Mouse (Mus musculus) olfactory bulb, adult 2 months (tissue): ENCODE measurements around the gene Tmc8.

Source experiments
- CTCF ChIP-seq: fragments of 200-500 bp; IDR thresholded peaks from 2 replicates; pipeline ENCODE4 v1.5.1; 2012; ENCODE audit warnings: low read depth, mild to moderate bottlenecking, low read length, moderate library complexity; ENCODE audit not compliant: insufficient read depth
- POLR2A ChIP-seq: fragments of 200-500 bp; IDR thresholded peaks from 2 replicates; pipeline ENCODE4 v1.6.1; 2012; ENCODE audit warnings: mild to moderate bottlenecking, low read depth, low read length, moderate library complexity; ENCODE audit not compliant: insufficient read depth

DNA sequence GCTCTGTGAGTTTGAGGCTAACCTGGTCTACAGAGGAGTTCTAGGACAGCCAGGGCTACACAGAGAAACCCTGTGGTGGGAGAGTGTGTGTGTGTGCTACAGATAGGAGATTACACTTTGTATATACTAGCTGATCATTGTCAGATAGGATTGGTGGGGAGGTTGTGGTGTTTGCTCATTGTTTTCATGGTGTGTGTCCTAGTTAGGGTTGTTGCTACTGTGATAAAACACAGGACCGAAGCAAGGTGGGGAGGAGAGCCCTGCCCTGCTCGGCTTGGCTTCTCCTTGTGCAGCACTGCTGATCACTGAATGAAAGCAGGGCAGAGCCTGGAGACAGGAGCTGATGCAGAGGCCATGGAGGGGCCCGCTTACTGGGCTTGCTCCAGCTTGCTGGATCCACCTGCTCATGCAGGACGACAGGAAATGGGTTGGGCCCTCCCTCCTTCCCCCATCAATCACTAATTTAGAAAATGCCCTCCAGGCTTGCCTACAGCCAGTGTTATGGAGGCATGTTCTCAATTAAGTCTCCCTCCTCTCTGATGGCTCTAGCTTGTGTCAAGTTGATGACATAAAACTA is 38.3 kb upstream of the Tmc8 start:
- TF ChIP-seq CTCF (no peak), POLR2A (no peak)
